12 mouse cellular contexts compared by ENCODE assay signal in the genomic region with DNA sequence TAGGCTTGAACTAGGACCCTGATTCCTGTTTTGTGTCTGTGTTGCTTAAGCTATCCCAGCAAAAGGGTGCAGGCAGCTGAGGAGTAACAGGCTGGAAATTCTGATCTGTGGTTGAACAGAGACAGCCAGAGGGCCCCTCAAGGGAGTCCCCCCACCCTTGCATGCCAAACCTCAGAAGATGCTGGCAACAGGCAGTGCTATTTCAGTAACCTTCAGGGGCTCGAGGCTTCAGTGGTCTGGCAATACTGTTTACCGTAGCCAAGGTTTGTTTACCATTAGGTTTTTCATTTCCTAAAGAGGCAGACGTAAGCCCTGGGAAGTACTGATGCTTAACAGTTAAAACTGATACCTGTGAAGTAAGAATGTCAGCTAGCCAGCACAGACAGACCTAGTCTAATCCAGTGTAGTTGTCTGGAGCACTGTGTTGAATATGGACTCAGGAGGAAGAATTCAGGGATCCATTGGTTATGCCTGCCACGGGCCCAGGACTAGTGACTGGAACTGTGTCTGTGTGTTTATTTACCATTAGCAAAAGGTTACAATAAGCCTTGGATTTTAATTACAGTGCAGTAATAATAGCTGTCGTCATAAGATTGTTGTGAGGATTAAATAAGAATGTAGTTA. TPM values are rescaled to one million over a fixed set of nuclear protein-coding genes. Genes with fewer than 3 reads are reported as not detected.
DNase-seq lines count a peak whose midpoint lies in the region; ATAC-seq and TF ChIP-seq lines count a peak whose summit lies in the region.
"Had no signal": no experiment of that assay in that cellular context is flagged by ENCODE, and none has a peak within 500 bp of the region (broad histone marks: within the 10 kb centered on the region; RNA-seq: fewer than 3 reads in every experiment).

No protein-coding gene starts in this region.

- 49% methylated on average over 5 of the region's 5 CpGs for WGBS in heart, embryonic 11.5 days (ENCODE audit: insufficient replicate concordance)
- 45% methylated on average over 5 of the region's 5 CpGs for WGBS in kidney, adult 2 months
- 38% methylated on average over 5 of the region's 5 CpGs for WGBS in limb, embryonic 13.5 days
- 51% methylated on average over 5 of the region's 5 CpGs for WGBS in lung, postnatal 0 days
- WGBS in forebrain, postnatal 0 days = 48% methylated on average over 5 of the region's 5 CpGs

- peaks cover 93% of the 10 kb centered on the region for H3K4me1 ChIP-seq in heart, embryonic 11.5 days (ENCODE audit: control insufficient read depth, insufficient read depth, low read length)
- peaks cover 55% of the 10 kb centered on the region for H3K4me1 ChIP-seq in kidney, adult 2 months (ENCODE audit: control insufficient read depth, insufficient read depth, low read length)
- H3K4me1 ChIP-seq in limb, embryonic 13.5 days = peaks cover 89% of the 10 kb centered on the region
- no peaks in the 10 kb centered on the region for H3K4me1 ChIP-seq in lung, postnatal 0 days (ENCODE audit: insufficient read depth, low read depth, low read length)
- 0 out of 2 replicates have a peak, but pooled peaks cover 3% of the 10 kb centered on the region for H3K4me1 ChIP-seq in forebrain, postnatal 0 days (ENCODE audit: insufficient read depth)

- TF ChIP-seq CTCF in brain, embryonic 14.5 days (IDR thresholded peaks at IDR 0.05; ENCODE audit: borderline replicate concordance, extremely low read depth, insufficient read depth, insufficient read length) = no peak
- TF ChIP-seq CTCF in kidney, adult 2 months (conservative IDR thresholded peaks at IDR 0.05; ENCODE audit: insufficient read depth, insufficient read length, low read depth, low read length) = no peak
- TF ChIP-seq CTCF in lung, postnatal 0 days (IDR thresholded peaks at IDR 0.05) = no peak
- no peak for TF ChIP-seq CTCF in forebrain, postnatal 0 days (IDR thresholded peaks at IDR 0.05; ENCODE audit: low read depth)

- TF ChIP-seq POLR2A in brain, embryonic 14.5 days (IDR thresholded peaks at IDR 0.05; ENCODE audit: borderline replicate concordance, extremely low read depth, insufficient read depth, insufficient read length, poor library complexity, severe bottlenecking) = no peak
- no peak for TF ChIP-seq POLR2A in kidney, adult 2 months (IDR thresholded peaks at IDR 0.05; ENCODE audit: low read depth, low read length)

- H3K36me3 ChIP-seq in heart, embryonic 11.5 days (ENCODE audit: control insufficient read depth, insufficient read depth, low read length) = no peaks in the 10 kb centered on the region
- no peaks in the 10 kb centered on the region for H3K36me3 ChIP-seq in kidney, adult 2 months (ENCODE audit: control insufficient read depth, insufficient read depth, low read length)
- H3K36me3 ChIP-seq in limb, embryonic 13.5 days = no peaks in the 10 kb centered on the region
- no peaks in the 10 kb centered on the region for H3K36me3 ChIP-seq in lung, postnatal 0 days (ENCODE audit: insufficient read depth, low read length)
- H3K36me3 ChIP-seq in forebrain, postnatal 0 days (ENCODE audit: insufficient read depth) = no peaks in the 10 kb centered on the region

- no peak overlapping the region for H3K9ac ChIP-seq in heart, embryonic 11.5 days (ENCODE audit: low read depth, low read length)
- H3K9ac ChIP-seq in limb, embryonic 13.5 days = no peak overlapping the region
- no peak overlapping the region for H3K9ac ChIP-seq in lung, postnatal 0 days (replicated peaks; ENCODE audit: low read depth)
- H3K9ac ChIP-seq in forebrain, postnatal 0 days = no peak overlapping the region

- TF ChIP-seq EP300 in lung, postnatal 0 days (IDR thresholded peaks at IDR 0.05) = no peak

- no peak for DNase-seq in heart, adult 8-10 months (ENCODE audit: low spot score)
- peak; percentile 63 for DNase-seq in brain, embryonic 14.5 days (ENCODE audit: low read depth)
- peak; percentile 59 for DNase-seq in kidney, adult 2 months
- DNase-seq in left cerebral cortex, adult 18-20 months (ENCODE audit: low spot score in 2 of 2) = no peak
- no peak for DNase-seq in lung, postnatal 0 days (ENCODE audit: low spot score)
- no peak for DNase-seq in forebrain, postnatal 0 days
- DNase-seq: gastrocnemius, adult 2 months; lung, postnatal 4 days; thymus, postnatal 36 days had no signal

- H3K4me3 ChIP-seq in heart, embryonic 11.5 days (ENCODE audit: low read depth, low read length) = no peak overlapping the region
- H3K4me3 ChIP-seq in kidney, adult 2 months (ENCODE audit: insufficient read depth, low read depth, low read length) = no peak overlapping the region
- no peak overlapping the region for H3K4me3 ChIP-seq in limb, embryonic 13.5 days
- H3K4me3 ChIP-seq in lung, postnatal 0 days (ENCODE audit: low read depth, low read length) = no peak overlapping the region
- no peak overlapping the region for H3K4me3 ChIP-seq in forebrain, postnatal 0 days (ENCODE audit: low read depth, low read length)
- H3K4me3 ChIP-seq: gastrocnemius, adult 2 months; myocyte had no signal

- H3K27ac ChIP-seq in heart, embryonic 11.5 days (ENCODE audit: low read depth, low read length) = peak overlapping the region; percentile 46; the same call in 1 of the 2 replicates
- H3K27ac ChIP-seq in kidney, adult 2 months (ENCODE audit: insufficient read depth, low read depth, low read length) = peak overlapping the region; percentile 85
- peak overlapping the region; percentile 39; the same call in 1 of the 2 replicates for H3K27ac ChIP-seq in limb, embryonic 13.5 days
- no peak overlapping the region for H3K27ac ChIP-seq in lung, postnatal 0 days (ENCODE audit: low read length)
- H3K27ac ChIP-seq in forebrain, postnatal 0 days (ENCODE audit: low read depth, low read length) = no peak overlapping the region
- H3K27ac ChIP-seq: gastrocnemius, adult 2 months had no signal

- ATAC-seq in heart, embryonic 11.5 days (replicated peaks; ENCODE audit: insufficient number of reproducible peaks, low FRiP score, low TSS enrichment) = no peak
- no peak for ATAC-seq in limb, embryonic 13.5 days (ENCODE audit: low FRiP score, low read depth)
- no peak for ATAC-seq in lung, postnatal 0 days
- no peak for ATAC-seq in forebrain, postnatal 0 days

- no peaks in the 10 kb centered on the region for H3K9me3 ChIP-seq in heart, embryonic 11.5 days (replicated peaks; ENCODE audit: control insufficient read depth, low read length)
- no peaks in the 10 kb centered on the region for H3K9me3 ChIP-seq in limb, embryonic 13.5 days
- H3K9me3 ChIP-seq in lung, postnatal 0 days (ENCODE audit: low read length) = no peaks in the 10 kb centered on the region
- no peaks in the 10 kb centered on the region for H3K9me3 ChIP-seq in forebrain, postnatal 0 days (ENCODE audit: low read length)

- H3K4me2 ChIP-seq in heart, embryonic 11.5 days = peak overlapping the region; percentile 1; the same call in 1 of the 2 replicates
- H3K4me2 ChIP-seq in limb, embryonic 13.5 days (replicated peaks) = peak overlapping the region; percentile 29
- no peak overlapping the region for H3K4me2 ChIP-seq in lung, postnatal 0 days (replicated peaks; ENCODE audit: low read depth, low read length)
- H3K4me2 ChIP-seq in forebrain, postnatal 0 days (ENCODE audit: low read depth) = no peak overlapping the region

- H3K27me3 ChIP-seq in heart, embryonic 11.5 days (ENCODE audit: control insufficient read depth, insufficient read depth, low read length) = no peaks in the 10 kb centered on the region
- H3K27me3 ChIP-seq in kidney, adult 2 months (replicated peaks; ENCODE audit: control insufficient read depth, insufficient read depth, low read length) = no peaks in the 10 kb centered on the region
- no peaks in the 10 kb centered on the region for H3K27me3 ChIP-seq in limb, embryonic 13.5 days
- no peaks in the 10 kb centered on the region for H3K27me3 ChIP-seq in lung, postnatal 0 days (replicated peaks; ENCODE audit: insufficient read depth, low read length)
- no peaks in the 10 kb centered on the region for H3K27me3 ChIP-seq in forebrain, postnatal 0 days (ENCODE audit: insufficient read depth, low read length)

RNA-seq across cellular contexts. Expression of gene Abtb2, which starts 29.0 kb away (rescaled TPM):
- 15.6 and 20.6 TPM in 2 replicates for polyA plus RNA-seq in heart, embryonic 11.5 days (2014; fragmentation: Nextera tagmentation; extraction: Ambion mirVana)
- 10 to 100 TPM; 22.9 to 27.5 (median 24.8) TPM for total RNA-seq in heart, adult 8-10 months (2022)
- 14.3 and 16.7 TPM in 2 replicates for polyA plus RNA-seq in brain, embryonic 14.5 days (2012; rRNA removed)
- polyA plus RNA-seq in kidney, adult 2 months (2012; rRNA removed) = 11.6 and 12.0 TPM in 2 replicates
- polyA plus RNA-seq in limb, embryonic 13.5 days (2015; fragmentation: Nextera tagmentation; extraction: Ambion mirVana) = 17.6 and 20.5 TPM in 2 replicates
- total RNA-seq in left cerebral cortex, adult 18-20 months (2021) = 1 to 10 TPM; 7.7 to 8.3 TPM
- polyA plus RNA-seq in lung, postnatal 0 days (2015; fragmentation: Nextera tagmentation; extraction: Ambion mirVana) = 3.6 and 4.5 TPM in 2 replicates
- total RNA-seq in forebrain, postnatal 0 days (2014; rRNA removed) = 13.9 and 16.9 TPM in 2 replicates
- 6.5 TPM in 2 replicates for polyA plus RNA-seq in forebrain, postnatal 0 days (2015; fragmentation: Nextera tagmentation; extraction: Ambion mirVana)

Comparison
In these comparisons a context has a peak if more than half of its experiments do, and no peak if none do; other contexts are left out.
1. H3K27ac ChIP-seq: peak in heart, embryonic 11.5 days (single experiment), kidney, adult 2 months (single experiment) and limb, embryonic 13.5 days (single experiment); none in lung, postnatal 0 days (single experiment) and forebrain, postnatal 0 days (single experiment).
2. H3K4me2 ChIP-seq: peak in heart, embryonic 11.5 days (single experiment) and limb, embryonic 13.5 days (single experiment); none in lung, postnatal 0 days (single experiment) and forebrain, postnatal 0 days (single experiment).
3. DNase-seq: peak in brain, embryonic 14.5 days (single experiment) and kidney, adult 2 months (single experiment); none in heart, adult 8-10 months (single experiment), left cerebral cortex, adult 18-20 months (0 of 2), lung, postnatal 0 days (single experiment) and forebrain, postnatal 0 days (single experiment).